Mouse (Mus musculus) MEL (cell line): ENCODE measurements at regions not wholly inside any gene's neighbourhood (a gene's known extent, or its start where the extent isn't known, plus 50 kb on each side); places are given as distances from the start of the nearest gene placed in this dataset.

Experiments used
- DNase-seq: peaks from one replicate; pipeline ENCODE4 v3.0.0; 2011; ENCODE audit warnings: low read depth, low spot score
- H3K27ac ChIP-seq: 2 replicates; pipeline ENCODE4 v1.5.1; 2012; ENCODE audit warnings: low read depth, mild to moderate bottlenecking, control low read depth, low read length, moderate library complexity; ENCODE audit not compliant: control insufficient read depth
- H3K27me3 ChIP-seq, 2 experiments: fragments of 150-350 bp in 1 of 2; sonication (generic) in 1 of 2; 2 replicates each; pipeline ENCODE4 v1.6.1; 2012; ENCODE audit warnings: low read length in 2 of 2, mild to moderate bottlenecking in 2 of 2, improper control_type of control experiment in 1 of 2, moderate library complexity in 1 of 2; ENCODE audit not compliant: insufficient read depth in 2 of 2, control insufficient read depth in 1 of 2
- H3K36me3 ChIP-seq, 2 experiments: 2 replicates each; pipeline ENCODE4 v1.6.1; 2012 to 2014; ENCODE audit warnings: low read length in 2 of 2, improper control_type of control experiment in 1 of 2, inconsistent platforms in 1 of 2, mild to moderate bottlenecking in 1 of 2; ENCODE audit not compliant: insufficient read depth in 2 of 2, control insufficient read depth in 1 of 2
- H3K4me1 ChIP-seq, 2 experiments: fragments of 150-350 bp in 1 of 2; sonication (generic) in 1 of 2; 2 replicates each; pipeline ENCODE4 v1.6.1; 2012; ENCODE audit warnings: low read length in 2 of 2, improper control_type of control experiment in 1 of 2, mild to moderate bottlenecking in 1 of 2; ENCODE audit not compliant: insufficient read depth in 2 of 2, control insufficient read depth in 1 of 2
- H3K4me3 ChIP-seq, 2 experiments: fragments of 150-350 bp in 1 of 2; sonication (generic) in 1 of 2; 2 replicates each; pipeline ENCODE4 v1.5.1; 2012; ENCODE audit warnings: low read depth in 2 of 2, low read length in 2 of 2, mild to moderate bottlenecking in 2 of 2, moderate library complexity in 2 of 2, control low read depth in 1 of 2, improper control_type of control experiment in 1 of 2; ENCODE audit not compliant: control insufficient read depth in 1 of 2, insufficient read depth in 1 of 2
- H3K79me2 ChIP-seq: 2 replicates; pipeline ENCODE4 v1.6.1; 2012; ENCODE audit warnings: mild to moderate bottlenecking, low read length, moderate library complexity; ENCODE audit not compliant: control insufficient read depth, poor library complexity, insufficient read depth
- H3K9ac ChIP-seq: 2 replicates; pipeline ENCODE4 v1.6.1; 2012; ENCODE audit warnings: low read depth, mild to moderate bottlenecking, control low read depth, low read length, moderate library complexity; ENCODE audit not compliant: control insufficient read depth, poor library complexity, severe bottlenecking
- H3K9me3 ChIP-seq: fragments of 150-350 bp; sonication (generic); replicated peaks from 2 replicates; pipeline ENCODE4 v1.6.1; 2012; ENCODE audit warnings: mild to moderate bottlenecking, low read length, improper control_type of control experiment, moderate library complexity; ENCODE audit not compliant: insufficient read depth
- BHLHE40 ChIP-seq: IDR thresholded peaks from 2 replicates; pipeline ENCODE4 v1.6.1; 2012; ENCODE audit warnings: low read depth, mild to moderate bottlenecking, inconsistent platforms, low read length, improper control_type of control experiment, borderline replicate concordance
- E2F4 ChIP-seq: IDR thresholded peaks from 2 replicates; pipeline ENCODE4 v1.6.1; 2011; ENCODE audit warnings: low read depth, low read length, improper control_type of control experiment, borderline replicate concordance
- ELF1 ChIP-seq: IDR thresholded peaks from 2 replicates; pipeline ENCODE4 v1.6.1; 2014; ENCODE audit warnings: low read depth, mild to moderate bottlenecking, inconsistent platforms, low read length, improper control_type of control experiment, moderate library complexity
- EP300 ChIP-seq, 2 experiments: IDR thresholded peaks; 2 replicates each; pipeline ENCODE4 v1.6.1; 2011; ENCODE audit warnings: improper control_type of control experiment in 2 of 2, low read length in 2 of 2, low read depth in 1 of 2, mild to moderate bottlenecking in 1 of 2
- MAZ ChIP-seq: IDR thresholded peaks from 2 replicates; pipeline ENCODE4 v1.6.1; 2012; ENCODE audit warnings: low read depth, mild to moderate bottlenecking, inconsistent platforms, low read length, improper control_type of control experiment
- MEF2A ChIP-seq: IDR thresholded peaks from 2 replicates; pipeline ENCODE4 v1.6.1; 2014; ENCODE audit warnings: low read depth, mild to moderate bottlenecking, inconsistent platforms, low read length, improper control_type of control experiment; ENCODE audit not compliant: poor library complexity, insufficient replicate concordance, severe bottlenecking; ENCODE audit errors: extremely low read depth
- MXI1 ChIP-seq: IDR thresholded peaks from 2 replicates; pipeline ENCODE4 v1.6.1; 2011; ENCODE audit warnings: mild to moderate bottlenecking, low read depth, low read length, improper control_type of control experiment
- MYC ChIP-seq: IDR thresholded peaks from 2 replicates; pipeline ENCODE4 v1.6.1; 2011; ENCODE audit warnings: low read depth, mild to moderate bottlenecking, low read length, improper control_type of control experiment, moderate library complexity
- NELFE ChIP-seq: IDR thresholded peaks from 2 replicates; pipeline ENCODE4 v1.6.1; 2011; ENCODE audit warnings: low read depth, low read length, improper control_type of control experiment
- NRF1 ChIP-seq: IDR thresholded peaks from 2 replicates; pipeline ENCODE4 v1.6.1; 2014; ENCODE audit warnings: low read depth, mild to moderate bottlenecking, inconsistent platforms, low read length, improper control_type of control experiment, moderate library complexity; ENCODE audit not compliant: poor library complexity, insufficient read depth, severe bottlenecking
- POLR2A ChIP-seq, 2 experiments: IDR thresholded peaks; 2 replicates each; pipeline ENCODE4 v1.6.1; 2011 to 2012; ENCODE audit warnings: low read length in 2 of 2, mild to moderate bottlenecking in 2 of 2, control low read depth in 1 of 2, improper control_type of control experiment in 1 of 2, low read depth in 1 of 2, moderate library complexity in 1 of 2; ENCODE audit not compliant: control insufficient read depth in 1 of 2, insufficient read depth in 1 of 2, poor library complexity in 1 of 2
- RAD21 ChIP-seq: IDR thresholded peaks from 2 replicates; pipeline ENCODE4 v1.6.1; 2011; ENCODE audit warnings: mild to moderate bottlenecking, low read depth, low read length, improper control_type of control experiment
- SIN3A ChIP-seq: IDR thresholded peaks from 2 replicates; pipeline ENCODE4 v1.6.1; 2012; ENCODE audit warnings: low read length, improper control_type of control experiment, inconsistent platforms
- TAL1 ChIP-seq: IDR thresholded peaks from 2 replicates; pipeline ENCODE4 v1.6.1; 2012; ENCODE audit warnings: mild to moderate bottlenecking, inconsistent platforms, low read length, moderate library complexity, mixed read lengths
- TBP ChIP-seq: IDR thresholded peaks from 2 replicates; pipeline ENCODE4 v1.8.0; 2011; ENCODE audit warnings: low read depth, low read length, improper control_type of control experiment
- UBTF ChIP-seq: IDR thresholded peaks from 2 replicates; pipeline ENCODE4 v1.6.1; 2012; ENCODE audit warnings: low read depth, mild to moderate bottlenecking, inconsistent platforms, low read length, improper control_type of control experiment, moderate library complexity, borderline replicate concordance; ENCODE audit not compliant: insufficient read depth
- USF1 ChIP-seq: IDR thresholded peaks from 2 replicates; pipeline ENCODE4 v1.6.1; 2014; ENCODE audit warnings: low read depth, mild to moderate bottlenecking, inconsistent platforms, low read length, improper control_type of control experiment, moderate library complexity
- ZC3H11A ChIP-seq: IDR thresholded peaks from 2 replicates; pipeline ENCODE4 v1.6.1; 2012; ENCODE audit warnings: low read depth, mild to moderate bottlenecking, inconsistent platforms, low read length, improper control_type of control experiment

GRCm38 (mm10) chr6:107708185-107708584 lies 178.6 kb downstream of the Lrrn1 start:
- H3K9ac ChIP-seq = no peak overlapping the region
- no peak overlapping the region for H3K4me3 ChIP-seq
- H3K36me3 ChIP-seq = no peaks in the 10 kb centered on the region
- H3K79me2 ChIP-seq = no peaks in the 10 kb centered on the region
- TF ChIP-seq ELF1 = no peak
- no peak overlapping the region for H3K27ac ChIP-seq
- DNase-seq = no peak
- no peaks in the 10 kb centered on the region for H3K9me3 ChIP-seq
- no peaks in the 10 kb centered on the region for H3K4me1 ChIP-seq
- H3K27me3 ChIP-seq = no peaks in the 10 kb centered on the region

- H3K27ac ChIP-seq = no peak overlapping the region
- no peaks in the 10 kb centered on the region for H3K4me1 ChIP-seq
- no peaks in the 10 kb centered on the region for H3K36me3 ChIP-seq
- H3K4me3 ChIP-seq = no peak overlapping the region
- no peak overlapping the region for H3K9ac ChIP-seq
- no peaks in the 10 kb centered on the region for H3K9me3 ChIP-seq
- H3K27me3 ChIP-seq = no peaks in the 10 kb centered on the region
- H3K79me2 ChIP-seq = no peaks in the 10 kb centered on the region
- DNase-seq = no peak
- no peak for TF ChIP-seq RAD21
- TF ChIP-seq POLR2A (IDR thresholded peaks at IDR 0.05; ENCODE audit: control insufficient read depth in 1 of 2, insufficient read depth in 1 of 2, low read depth in 1 of 2, low read length in 2 of 2, poor library complexity in 1 of 2) = no peak
- no peak for TF ChIP-seq USF1
- TF ChIP-seq MEF2A = no peak
- TF ChIP-seq MXI1 = no peak
- TF ChIP-seq MAZ = no peak
- no peak for TF ChIP-seq BHLHE40
- no peak for TF ChIP-seq UBTF
- TF ChIP-seq NRF1 = no peak
- no peak for TF ChIP-seq E2F4
- TF ChIP-seq ZC3H11A = no peak
- no peak for TF ChIP-seq EP300 (IDR thresholded peaks at IDR 0.05; ENCODE audit: low read depth in 1 of 2, low read length in 2 of 2)
- no peak for TF ChIP-seq TBP
- TF ChIP-seq NELFE = no peak
- no peak for TF ChIP-seq TAL1
- no peak for TF ChIP-seq MYC
- TF ChIP-seq SIN3A = no peak
These were observed 179.0 kb downstream of the Lrrn1 start for GRCm38 (mm10) chr6:107708608-107709007.
